Mouse (Mus musculus) Muller cell, postnatal 12 days (primary cell): Measurements from ENCODE around the gene Rgs6.

Source experiments
- DNase-seq: peaks from one replicate; pipeline ENCODE4 v3.0.0-alpha.2; 2015; ENCODE audit errors: inconsistent ontology term

Gene Rgs6

GRCm38 (mm10) chr12:83127955-83128354, 539.9 kb downstream of the Rgs6 start:
- no peak for DNase-seq

DNA sequence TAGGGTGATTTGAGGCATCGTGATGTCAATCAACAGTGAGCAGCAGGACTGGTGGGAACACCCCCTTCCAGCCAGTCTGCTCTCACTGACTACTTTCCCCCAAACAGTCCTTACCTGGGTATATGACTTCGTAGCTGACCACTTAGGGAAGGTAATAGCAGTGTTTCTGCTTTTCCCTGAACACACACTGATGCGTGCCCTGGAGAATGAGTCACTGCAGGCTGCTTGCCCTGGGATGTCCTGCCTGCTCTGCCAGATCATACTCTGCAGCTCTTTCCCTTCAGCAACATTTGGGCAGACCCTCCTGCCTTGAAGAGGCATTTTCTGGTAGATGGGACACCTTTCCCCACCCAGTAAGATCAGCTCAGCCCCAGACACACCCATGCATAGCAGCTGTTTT, 540.5 kb downstream of the Rgs6 start:
- no peak for DNase-seq

- DNase-seq, result no peak
Observed at GRCm38 (mm10) chr12:83131405-83131804, 543.3 kb downstream of the Rgs6 start.

DNA sequence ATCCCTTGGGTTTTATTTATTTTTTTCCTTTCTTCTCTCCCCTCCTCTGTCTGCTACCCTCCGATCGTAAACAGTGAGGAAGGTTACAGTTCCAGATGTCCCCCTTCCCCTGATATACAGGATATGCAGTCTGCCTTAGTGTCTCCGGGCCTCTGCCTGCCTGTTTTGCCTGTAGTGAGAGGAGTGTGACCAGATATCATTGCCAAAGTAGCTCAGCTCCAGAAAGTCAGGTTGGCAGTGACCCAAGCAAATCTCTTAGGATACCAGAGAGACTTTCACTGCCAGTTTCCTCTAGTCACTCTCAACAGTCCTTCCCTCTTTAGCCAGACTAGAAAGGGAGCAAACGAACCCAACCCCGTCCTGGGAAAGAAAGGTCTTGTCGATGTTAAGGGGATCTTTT, 545.7 kb downstream of the Rgs6 start:
- no peak for DNase-seq

- DNase-seq, result no peak
Observed at GRCm38 (mm10) chr12:83136031-83136430, 547.9 kb downstream of the Rgs6 start.

- DNase-seq, result no peak
Observed at GRCm38 (mm10) chr12:83136460-83136859, 548.4 kb downstream of the Rgs6 start.

GRCm38 (mm10) chr12:83137001-83137400, 548.9 kb downstream of the Rgs6 start:
- DNase-seq, result no peak

- no peak for DNase-seq
Observed at GRCm38 (mm10) chr12:83141164-83141563, 553.1 kb downstream of the Rgs6 start.

- peak; percentile 62 for DNase-seq
Observed at GRCm38 (mm10) chr12:83142507-83142906, 554.4 kb downstream of the Rgs6 start.

DNA sequence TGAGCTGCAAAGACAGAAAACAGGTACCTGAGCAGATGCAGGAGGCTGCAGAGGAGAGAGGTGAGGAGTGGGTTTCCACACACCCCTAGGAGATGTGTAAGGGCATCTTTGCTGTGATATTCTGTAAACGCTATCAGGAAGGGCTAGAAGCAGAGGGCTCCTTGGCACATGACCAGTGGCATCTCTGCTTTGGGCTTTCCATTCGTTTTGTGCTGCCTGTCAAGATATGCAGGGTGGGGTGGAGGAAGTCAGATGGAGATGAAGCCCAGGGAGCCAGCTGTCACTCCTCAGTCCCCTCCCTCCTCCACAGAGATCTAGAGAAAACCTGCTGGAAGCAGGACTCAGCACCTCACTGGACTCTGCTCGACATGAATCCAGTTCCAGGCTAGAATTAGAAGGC, 555.0 kb downstream of the Rgs6 start:
- DNase-seq, result no peak

GRCm38 (mm10) chr12:83143574-83143973, 555.5 kb downstream of the Rgs6 start:
- DNase-seq, result no peak

GRCm38 (mm10) chr12:83145074-83145473, 557.0 kb downstream of the Rgs6 start:
- DNase-seq, result no peak

GRCm38 (mm10) chr12:83145902-83146301, 557.8 kb downstream of the Rgs6 start:
- no peak for DNase-seq

DNA sequence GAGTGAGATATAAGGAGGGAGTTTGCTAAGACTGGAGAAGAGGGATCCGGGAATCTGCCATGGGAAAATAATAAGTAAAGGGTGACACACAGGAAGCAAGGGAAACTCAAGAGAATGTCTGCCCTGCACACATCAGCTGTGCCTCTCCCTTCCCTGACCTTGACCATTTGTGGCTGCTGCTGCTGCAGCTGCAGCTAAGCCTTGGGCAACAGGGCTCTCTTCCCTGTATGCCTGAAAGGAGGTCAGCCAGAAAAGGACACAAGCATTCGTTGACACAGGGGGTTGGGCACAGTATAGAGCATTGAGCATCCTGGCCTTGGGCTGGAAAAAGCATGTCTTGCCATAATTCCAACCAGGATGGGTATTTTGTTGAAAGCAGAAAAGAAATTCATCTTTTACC, 558.8 kb downstream of the Rgs6 start:
- peak; percentile 84 for DNase-seq

DNA sequence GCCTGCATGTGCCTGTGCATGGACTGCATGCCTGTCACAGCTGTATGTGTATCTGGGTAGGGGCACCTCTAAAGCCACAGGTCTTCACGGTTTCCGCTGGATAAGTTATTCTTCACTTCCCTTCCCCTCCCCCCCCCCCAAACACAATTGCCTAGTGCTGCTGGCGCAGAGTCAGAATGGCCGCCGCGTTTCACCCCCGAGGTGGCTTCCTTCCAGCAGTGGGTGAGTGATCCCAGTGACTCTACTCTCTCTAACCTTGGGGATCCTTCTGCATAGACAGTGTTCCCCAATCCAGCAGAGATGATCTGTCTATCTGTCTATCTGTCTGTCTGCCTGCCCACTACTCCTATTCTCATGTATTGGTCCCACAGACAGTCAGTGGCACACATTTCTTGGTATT, 561.9 kb downstream of the Rgs6 start:
- no peak for DNase-seq

GRCm38 (mm10) chr12:83150813-83151212, 562.7 kb downstream of the Rgs6 start:
- DNase-seq, result no peak

DNA sequence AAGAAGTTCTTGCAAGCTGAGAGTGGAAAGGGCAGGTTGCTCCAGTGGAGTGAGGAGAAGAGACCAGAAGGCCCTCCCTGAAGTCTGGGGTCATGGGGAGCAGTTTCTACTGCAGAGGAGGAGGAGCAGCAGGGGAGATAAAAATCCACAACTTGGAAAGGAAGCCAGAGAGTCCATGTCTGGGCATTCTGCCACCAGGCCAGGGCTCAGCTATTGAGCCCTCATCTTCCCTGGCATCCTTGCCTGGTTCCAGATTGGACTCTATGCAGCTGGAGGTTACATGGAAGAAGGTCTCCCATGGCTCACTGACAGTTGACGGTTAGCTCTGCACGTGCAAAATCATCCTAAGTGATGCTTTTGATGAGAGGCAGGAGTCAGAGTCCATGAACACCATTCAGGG, 563.4 kb downstream of the Rgs6 start:
- peak; percentile 57 for DNase-seq

DNA sequence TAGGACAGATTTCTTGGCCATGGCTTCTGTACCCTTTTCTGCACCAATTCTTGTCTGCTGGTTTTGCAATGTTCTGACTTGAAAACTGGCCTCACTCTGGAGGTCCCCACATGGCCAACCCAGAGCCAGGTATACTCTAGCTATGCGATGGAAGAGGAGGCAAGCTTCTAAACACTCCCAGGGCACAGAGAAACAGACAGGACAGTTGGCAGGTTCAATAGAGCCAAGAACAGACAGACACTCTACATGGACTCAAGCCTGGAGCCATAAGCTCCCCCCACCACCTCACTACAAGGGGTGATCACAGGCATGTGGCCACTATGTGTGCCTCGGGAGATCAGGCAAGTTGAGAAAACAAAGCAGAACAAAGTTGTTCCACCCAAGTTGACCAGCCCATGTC, 572.1 kb downstream of the Rgs6 start:
- DNase-seq, result no peak

DNA sequence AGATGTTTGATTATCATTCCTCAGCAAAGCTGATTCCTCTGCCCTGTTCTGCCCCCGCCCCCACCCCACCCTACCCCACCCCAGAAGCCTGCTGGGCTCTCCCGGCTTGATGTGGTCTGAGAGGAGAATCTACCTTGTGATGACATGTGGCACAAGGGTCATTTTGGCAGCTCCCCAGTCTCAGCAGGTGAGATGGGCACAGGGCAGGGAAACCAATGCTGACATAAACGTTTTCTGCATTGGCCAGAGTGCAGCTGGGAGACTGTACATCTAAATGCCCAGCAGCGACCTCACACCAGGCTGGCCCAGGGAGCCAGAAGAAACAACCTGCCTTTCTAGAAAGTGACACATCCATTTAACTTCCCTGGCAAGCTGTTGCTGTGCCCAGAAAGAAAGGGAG, 572.6 kb downstream of the Rgs6 start:
- no peak for DNase-seq

DNA sequence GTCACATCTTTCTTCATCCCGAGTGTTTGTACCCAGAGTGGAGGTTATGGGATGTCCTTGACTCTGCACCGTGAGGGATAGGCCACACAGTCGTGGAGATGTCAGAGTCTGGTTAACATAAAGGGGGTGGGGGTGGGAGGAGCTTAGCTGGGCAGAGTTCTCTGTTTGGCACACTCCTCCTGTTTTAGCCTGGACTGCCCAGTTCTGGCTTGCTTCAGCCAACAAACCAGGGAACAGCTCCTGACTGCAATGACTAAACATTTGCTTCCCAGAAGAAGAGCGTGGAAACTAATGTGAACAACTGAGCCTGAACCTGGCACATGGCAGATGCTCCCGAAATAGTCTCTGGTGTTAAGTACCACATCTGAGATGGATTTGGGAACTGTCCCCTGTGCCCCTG, 575.6 kb downstream of the Rgs6 start:
- no peak for DNase-seq

DNA sequence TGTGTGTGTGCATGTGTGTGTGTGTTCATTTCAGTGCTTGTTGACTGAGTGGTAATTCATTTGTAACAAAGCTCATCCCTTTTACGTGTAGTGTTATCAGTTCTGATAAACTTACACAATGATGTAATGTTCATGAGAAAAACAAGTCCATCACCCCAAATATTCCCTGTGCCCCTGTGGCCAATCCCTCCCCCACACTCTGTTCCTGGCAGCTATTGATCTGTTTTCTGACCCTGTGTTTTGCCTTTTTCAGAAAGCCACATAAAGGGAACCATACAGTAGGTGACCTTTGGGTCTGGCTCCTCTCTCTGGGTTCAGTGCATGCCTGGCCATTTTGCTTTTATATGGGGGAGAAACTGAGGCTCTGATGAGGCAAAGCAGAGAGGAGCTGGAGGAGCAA, 577.0 kb downstream of the Rgs6 start:
- no peak for DNase-seq

GRCm38 (mm10) chr12:83168310-83168709, 580.2 kb downstream of the Rgs6 start:
- DNase-seq, result no peak

DNA sequence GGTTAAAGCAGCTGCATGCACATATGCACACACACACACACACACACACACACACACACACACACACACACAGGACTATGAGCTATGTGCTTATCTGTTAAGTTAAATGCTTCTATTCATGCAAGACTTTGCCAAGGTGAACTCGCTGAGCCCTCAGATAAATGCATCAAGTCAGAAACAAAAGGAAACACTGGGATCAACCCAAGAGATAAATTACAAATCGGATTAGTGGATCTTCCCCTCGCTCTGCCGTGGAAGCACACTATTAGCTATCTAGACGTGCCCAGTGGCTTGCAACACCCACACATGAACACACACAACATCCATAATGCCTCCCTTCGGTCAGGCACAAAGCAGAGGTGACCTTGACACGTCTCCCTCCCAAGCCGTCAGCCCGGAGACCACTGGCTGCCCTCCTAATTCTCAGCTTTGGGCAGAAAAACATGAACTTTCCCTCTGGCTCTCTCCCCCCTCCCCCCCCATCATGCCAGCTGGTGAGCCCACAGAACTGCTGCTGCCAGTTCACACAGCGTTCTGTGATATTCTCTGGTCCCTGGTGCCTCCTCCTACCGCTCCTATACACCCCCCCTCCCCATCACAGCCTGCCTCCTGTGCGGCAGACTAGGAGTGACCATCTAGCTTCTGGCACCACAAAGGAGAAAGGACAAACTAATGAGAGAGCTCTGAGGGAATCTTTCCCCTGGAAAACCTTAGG, 581.6 kb downstream of the Rgs6 start:
- no peak for DNase-seq

DNA sequence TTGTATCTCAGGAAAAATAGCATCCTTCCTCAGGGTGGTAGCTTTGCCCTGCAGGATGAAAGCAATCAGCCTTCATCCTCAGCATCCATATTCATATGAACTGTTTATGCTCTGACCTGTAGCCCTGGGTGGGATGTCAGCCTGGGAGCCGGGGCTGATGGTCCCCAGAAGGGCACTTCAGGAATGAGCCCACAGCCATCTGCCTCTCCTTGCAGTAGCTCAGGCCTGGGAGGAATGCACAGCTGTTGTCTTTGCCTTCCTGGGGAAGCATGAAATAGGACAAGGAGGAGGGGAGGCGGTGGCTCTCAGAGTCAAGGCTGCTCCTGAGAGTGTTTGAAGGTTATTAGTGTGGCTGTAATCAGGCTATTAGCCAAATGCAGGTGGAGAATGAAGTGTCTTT, 590.7 kb downstream of the Rgs6 start:
- DNase-seq, result no peak
